Mouse (Mus musculus) duodenum, adult 2 months (tissue): ENCODE results near the gene Ccr8. TPM values are rescaled to one million over a fixed set of nuclear protein-coding genes. Genes with fewer than 3 reads are reported as not detected.

Experiments
- polyA plus RNA-seq: library from polyadenylated mRNA; depleted of rRNA; stranded (reverse); fragments of >200 nt; gene quantifications from 2 replicates; pipeline ENCODE4 v1.2.3, GENCODE M21; 2012; ENCODE audit warnings: low replicate concordance; rRNA removed

Gene Ccr8
- 0.21 and 0.24 TPM in 2 replicates for polyA plus RNA-seq

DNA sequence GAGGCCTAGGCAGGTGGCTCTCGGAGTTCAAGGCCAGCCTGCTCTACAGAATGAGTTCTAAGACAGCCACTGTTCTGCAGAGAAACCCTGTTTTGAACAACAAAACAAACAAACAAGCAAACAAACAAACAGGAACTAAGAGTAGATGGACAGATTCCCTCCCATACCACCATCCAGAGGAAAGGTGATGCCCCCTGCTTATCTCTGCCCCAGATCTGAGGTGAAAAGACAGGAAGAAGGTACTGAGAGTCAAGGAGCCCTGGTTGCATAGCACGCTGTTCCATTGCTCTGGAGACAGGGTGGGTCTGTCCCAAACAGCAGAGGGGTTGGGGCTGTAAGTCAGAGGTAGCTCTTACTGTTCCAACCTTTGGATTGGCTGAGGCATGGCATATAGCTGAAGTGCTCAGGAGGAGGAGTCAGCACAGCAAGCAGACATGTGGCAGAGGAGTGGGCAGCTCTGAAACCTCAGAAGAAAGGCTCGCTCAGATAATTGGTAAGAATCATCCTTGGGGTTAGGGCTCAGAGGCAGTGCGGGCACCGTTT lies at the start of gene Ccr8:
TSS of gene Ccr8 (plus strand) at position 419 of the 543 bp plus-strand sequence.

DNA sequence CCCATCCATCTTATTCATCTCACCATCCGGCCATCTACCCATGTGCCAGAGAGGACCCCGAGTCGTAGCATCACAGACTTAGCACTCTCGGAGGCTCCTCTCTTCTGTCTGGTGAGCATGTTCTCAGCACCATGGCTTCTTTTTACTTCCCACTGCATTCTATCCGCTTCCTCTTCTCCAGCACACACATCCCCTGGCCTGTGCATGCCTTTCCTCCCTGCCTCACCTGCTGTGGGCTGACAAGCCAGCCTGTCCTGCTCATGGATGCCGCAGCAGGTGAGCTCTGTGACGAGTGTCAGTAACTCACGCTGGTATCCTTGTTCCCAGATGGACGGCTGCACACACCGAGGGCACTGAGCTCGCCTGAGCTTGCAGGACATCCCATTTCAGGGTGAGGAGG lies 22.1 kb upstream of the Ccr8 start, which contains the start of gene Cx3cr1:
TSS of gene Cx3cr1 (minus strand) at position 101 of the 400 bp plus-strand sequence.

GRCm38 (mm10) chr9:120110211-120111018 lies 18.5 kb downstream of the Ccr8 start, which contains the start of gene Slc25a38:
Gene Slc25a38 (plus strand): TSS chr9:120110374.

DNA sequence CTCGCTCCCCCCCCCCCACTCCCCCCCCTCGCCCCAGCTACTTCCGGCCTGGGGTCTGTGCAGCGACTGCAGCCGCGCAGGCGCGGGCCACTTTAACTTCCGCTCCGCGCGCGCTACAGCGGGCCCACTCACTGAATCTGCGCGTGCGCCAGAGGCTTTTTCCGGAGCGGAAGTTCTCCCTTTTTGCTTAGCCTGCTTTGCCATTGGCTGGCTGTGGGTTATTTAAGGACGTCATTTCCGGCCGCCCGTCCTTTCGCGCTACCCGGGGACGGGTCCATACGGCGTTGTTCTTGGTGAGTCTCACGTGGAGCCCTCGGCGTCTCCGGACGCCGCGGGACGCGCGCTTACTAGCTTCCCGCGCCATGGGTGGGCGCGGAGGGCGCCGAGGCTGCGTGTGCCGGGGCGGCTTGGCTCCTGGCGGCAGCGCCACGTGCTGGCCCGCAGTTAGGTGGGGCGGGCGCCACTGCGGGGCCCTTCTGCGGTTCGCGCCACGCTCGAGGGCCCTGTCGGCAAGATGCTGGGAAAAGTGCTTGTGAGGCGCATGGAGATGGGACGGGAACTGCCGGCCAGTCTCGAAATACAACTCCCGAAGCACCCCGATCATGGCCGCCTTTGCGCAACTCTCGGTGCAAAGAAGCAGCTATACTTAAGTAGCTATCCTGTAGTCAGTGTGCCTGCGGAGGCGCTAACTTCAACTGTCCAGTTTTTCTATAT lies 35.8 kb downstream of the Ccr8 start, which contains the start of gene Rpsa:
TSS of gene Rpsa (plus strand) at position 152 of the 714 bp plus-strand sequence.

Other genes starting within 250 kb of the Ccr8 start
- gene Wdr48, start 197.2 kb upstream of the Ccr8 start, polyA plus RNA-seq = 9.4 and 13.1 TPM in 2 replicates
- gene Gorasp1, start 154.5 kb upstream of the Ccr8 start, polyA plus RNA-seq = 14.3 and 19.0 TPM in 2 replicates
- gene Ttc21a, start 154.5 kb upstream of the Ccr8 start, polyA plus RNA-seq = 0.04 TPM in 1 of 2 replicates, not detected in the other
- 13.0 and 22.2 TPM in 2 replicates for gene Csrnp1, start 107.5 kb upstream of the Ccr8 start, polyA plus RNA-seq
- 0.05 and 0.14 TPM in 2 replicates for gene Xirp1, start 68.5 kb upstream of the Ccr8 start, polyA plus RNA-seq
- gene Cx3cr1, start 22.2 kb upstream of the Ccr8 start, polyA plus RNA-seq = 2.6 and 3.6 TPM in 2 replicates
- 17.7 and 32.1 TPM in 2 replicates for gene Slc25a38, start 18.3 kb downstream of the Ccr8 start, polyA plus RNA-seq
- gene Rpsa, start 35.6 kb downstream of the Ccr8 start, polyA plus RNA-seq = 2,514 and 3,065 TPM in 2 replicates
- gene Mobp, start 57.6 kb downstream of the Ccr8 start, polyA plus RNA-seq = not detected in 2 replicates
- gene Myrip, start 209.4 kb downstream of the Ccr8 start, polyA plus RNA-seq = 1.2 and 2.5 TPM in 2 replicates